Mouse (Mus musculus) skeletal muscle tissue, adult 2 months (tissue): Measurements from ENCODE around the gene Appl1.
"Not testable (repeated sequence)": the region's sequence is repeated elsewhere in the genome, so short reads cannot be mapped to it uniquely, and the experiment has no call there.

ENCODE experiments used
- DNase-seq: peaks from one replicate; pipeline ENCODE4 v3.0.0-alpha.2; 2012; ENCODE audit warnings: low read depth, low spot score

Appl1 gene

DNA sequence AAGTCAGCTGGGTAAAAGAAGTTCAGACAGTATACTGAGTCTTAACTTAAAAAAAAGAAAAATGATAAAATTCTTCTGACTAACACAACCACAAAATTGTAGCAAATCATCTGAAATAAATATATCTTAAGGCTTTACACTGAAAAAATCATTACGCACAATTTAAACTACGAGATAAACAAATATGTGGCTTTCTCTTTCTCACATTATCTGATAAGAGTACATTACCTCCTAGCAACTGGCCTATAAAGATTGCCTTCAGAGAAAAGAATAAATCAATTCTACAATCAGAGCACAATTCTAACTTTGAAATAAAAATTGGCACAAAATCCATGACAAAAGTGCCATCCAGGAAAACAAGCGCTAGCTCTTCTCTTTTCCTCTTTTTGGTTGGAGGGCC is 1.9 kb downstream of the Appl1 start:
- no peak for DNase-seq

DNA sequence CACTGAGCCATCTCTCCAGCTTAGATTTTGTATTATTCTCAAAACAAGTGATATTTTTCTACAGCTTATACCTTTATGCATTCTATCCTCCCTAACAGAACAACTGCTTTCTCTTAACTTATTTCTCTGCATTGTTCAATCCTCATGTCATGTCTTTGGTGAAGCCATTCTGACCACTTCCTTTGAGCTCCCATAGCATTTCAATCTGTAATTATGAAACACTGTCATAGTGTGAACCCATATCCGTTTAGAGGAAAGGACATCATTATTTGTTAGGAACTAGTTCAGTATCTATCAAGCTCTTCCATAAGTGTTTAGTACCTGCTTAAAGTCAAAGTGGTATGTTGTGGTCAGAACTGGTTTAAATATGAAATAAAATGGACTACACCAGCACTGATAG is 10.5 kb downstream of the Appl1 start:
- no peak for DNase-seq

DNA sequence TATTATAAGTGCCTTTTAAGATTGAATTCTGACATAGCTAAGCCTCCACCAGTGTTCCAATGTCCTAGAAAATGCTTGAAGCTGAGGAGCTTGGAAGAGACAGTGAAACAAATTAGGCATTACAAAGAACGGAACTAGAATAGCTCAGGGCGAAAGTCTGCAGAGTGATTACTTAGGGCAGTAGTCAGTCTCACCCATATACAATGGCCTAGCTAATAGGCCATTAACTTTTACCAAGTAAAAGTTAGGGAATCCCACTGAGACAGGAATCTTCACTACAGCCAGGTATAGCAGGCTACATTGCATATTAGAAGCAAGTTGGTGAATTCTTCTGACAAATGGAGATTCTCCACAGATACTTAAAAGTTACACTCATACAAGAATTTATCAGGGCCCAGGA is 14.9 kb downstream of the Appl1 start:
- not testable (repeated sequence) for DNase-seq

DNA sequence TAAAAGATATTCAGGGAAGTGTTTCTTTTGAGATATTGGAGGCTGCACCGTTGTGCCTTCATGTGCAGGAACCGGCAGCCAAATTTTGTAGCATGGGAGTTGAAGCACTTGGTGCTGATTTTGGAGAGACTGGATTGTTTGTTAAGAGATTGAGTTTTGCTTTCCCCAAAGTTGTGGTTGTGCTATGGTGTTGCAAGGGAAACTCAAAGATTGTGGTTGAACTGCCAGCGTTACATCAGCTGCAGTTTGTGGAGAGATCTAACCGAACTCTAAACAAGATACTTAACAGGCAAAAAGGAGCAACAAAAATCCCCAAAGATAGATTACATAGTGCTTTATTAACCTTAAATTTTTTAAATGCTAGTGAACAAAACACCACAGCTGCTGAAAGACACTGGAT is 35.5 kb downstream of the Appl1 start:
- no peak for DNase-seq

DNA sequence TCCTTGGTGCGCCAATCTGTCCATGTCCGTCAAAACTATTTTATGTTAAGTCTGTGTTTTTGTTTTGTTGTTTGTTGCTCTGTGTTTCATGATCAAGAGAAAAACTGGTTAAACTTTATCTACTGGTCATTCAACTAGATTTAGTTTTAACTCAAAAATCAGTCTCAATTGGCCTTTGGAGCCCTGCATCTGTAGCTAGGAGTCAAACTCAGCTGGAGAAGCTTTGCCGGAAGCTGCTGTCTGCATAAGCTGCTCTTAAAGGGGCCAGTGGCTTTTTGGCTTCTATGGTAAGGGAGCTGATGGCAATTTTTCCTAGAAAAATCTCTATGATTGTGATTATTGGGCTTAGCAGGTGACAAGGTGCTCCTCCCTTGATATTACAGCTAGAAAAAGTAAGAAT is 36.1 kb downstream of the Appl1 start:
- no peak for DNase-seq

DNA sequence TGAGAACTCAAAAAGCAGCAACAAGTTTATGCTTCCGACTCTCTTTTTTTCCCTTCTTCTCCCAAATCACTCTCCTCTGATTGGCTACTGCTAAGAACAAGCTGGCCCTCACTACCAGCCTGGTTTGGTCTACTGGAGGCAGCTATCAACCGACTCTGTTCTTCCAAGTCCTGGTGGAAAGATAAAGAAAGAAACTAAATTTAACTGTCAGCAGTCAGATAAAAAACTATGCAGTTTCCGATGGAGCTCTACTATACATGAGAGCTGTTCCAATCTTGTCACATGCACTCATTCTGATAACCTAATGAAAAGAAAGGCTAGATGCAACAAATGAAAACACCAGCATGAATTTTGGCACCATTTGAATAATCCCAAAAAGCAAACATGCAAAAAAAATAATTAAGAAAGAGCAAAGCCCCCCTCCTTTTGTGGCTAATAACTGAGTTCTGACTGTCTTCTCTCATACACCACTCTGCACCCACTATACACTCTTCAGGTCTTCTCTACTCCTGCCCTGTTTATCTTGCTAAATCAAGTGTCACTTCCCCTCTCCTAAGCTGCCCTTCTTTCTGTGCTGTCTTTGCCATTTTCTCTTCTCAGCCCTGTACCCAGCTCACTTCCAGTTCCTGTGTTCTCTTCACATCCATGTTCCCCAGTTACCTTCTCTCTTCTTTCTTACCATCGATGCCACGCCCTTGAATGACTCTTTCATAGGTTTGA is 47.2 kb downstream of the Appl1 start:
- DNase-seq: no peak

DNA sequence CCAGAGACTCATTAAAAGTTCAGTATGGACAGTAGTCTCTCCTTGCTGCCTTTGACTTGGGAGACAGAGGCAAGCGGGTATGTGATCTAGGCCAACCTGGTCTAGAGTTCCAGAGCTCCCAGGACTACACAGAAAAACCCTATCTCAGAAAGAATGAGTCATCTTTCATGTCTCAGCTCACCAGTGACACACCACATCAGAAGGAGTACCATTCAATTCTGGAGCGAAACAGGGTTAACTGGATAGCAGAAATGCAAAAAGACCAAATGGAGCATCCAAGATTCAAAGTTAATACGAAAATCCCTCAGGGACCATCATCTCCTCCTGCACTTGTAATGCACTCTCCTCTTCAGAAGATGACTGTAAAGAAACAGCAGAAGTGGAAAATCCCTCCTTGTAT is 51.7 kb downstream of the Appl1 start:
- no peak for DNase-seq

DNA sequence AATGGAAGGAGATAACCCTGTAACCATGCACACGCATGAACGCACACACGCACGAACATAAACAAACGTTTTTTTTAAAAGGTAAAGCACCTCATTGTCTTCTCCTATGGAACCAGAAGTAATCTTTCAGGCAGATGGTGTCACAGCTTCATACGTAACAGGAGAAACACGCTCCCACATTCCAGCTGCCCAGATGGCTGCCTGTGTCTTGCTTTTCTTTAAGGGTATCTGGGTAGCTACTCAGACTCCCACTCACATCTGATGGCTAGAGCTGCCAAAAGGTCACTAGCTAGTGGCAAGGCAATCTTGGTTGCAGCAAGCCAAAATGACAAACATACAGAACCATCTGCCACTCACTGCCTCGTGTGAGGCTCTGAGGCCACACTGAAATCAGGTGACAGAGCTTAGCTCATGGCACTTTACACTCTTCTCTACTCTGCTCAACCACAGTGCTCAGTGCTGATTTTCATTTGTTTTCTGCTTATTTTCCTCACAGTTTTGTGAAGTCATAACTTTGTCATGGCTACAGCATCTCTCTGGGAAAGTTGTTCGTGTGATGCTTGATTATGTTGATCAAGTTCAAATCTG is 57.3 kb downstream of the Appl1 start:
- DNase-seq: no peak

DNA sequence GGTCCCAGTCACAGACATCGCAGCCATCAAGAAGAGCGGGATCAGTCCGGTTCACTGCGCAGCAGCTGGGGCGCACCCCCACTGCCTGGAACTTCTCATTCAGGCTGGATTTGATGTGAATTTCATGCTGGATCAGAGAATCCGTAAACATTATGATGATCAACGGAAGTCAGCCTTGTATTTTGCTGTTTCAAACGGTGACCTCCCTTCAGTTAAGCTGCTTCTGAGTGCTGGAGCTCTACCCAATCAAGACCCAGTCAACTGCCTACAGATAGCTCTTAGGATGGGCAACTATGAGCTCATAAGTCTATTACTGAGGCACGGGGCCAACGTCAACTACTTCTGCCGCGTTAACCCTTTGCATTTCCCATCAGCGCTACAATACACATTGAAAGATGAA is 59.2 kb downstream of the Appl1 start:
- DNase-seq: no peak

DNA sequence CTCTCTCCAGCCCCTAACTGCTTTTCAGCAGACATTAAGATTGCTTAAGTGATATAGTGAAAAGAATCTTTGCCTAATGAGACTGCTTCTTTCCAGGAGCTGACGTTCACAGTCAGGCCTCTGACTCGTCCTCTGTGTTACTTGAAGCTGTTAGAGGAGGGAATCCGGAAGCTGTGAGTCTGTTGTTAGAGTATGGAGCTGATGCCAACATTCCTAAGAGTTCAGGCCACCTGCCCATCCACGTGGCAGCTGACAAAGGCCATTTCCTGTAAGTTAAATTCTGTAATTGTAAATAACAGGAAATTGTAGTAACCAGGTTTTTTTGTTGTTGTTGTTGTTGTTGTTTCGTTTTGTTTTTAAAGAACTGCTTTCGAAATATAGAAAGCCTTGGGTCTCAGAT is 59.8 kb downstream of the Appl1 start:
- DNase-seq: no peak

DNA sequence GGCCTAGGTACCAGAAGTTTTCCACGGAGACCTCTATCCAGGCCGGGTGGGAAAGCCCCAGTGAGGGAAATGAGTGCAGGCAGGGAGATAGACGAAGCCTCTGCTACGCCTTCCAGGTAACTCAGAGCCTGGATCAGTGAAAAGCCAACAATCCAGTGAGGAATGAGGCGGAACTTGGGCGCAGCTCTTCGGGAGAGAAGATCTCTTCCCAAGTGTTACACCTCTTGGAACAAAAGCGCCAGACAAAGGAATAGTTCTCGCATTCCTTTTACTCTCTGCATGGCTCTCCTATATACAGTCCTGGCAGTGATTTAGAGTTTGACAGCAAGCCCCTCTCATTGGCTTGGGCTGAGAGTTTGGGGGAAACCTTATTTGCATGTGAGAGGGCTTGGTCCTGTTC is 60.6 kb downstream of the Appl1 start:
- not testable (repeated sequence) for DNase-seq

DNA sequence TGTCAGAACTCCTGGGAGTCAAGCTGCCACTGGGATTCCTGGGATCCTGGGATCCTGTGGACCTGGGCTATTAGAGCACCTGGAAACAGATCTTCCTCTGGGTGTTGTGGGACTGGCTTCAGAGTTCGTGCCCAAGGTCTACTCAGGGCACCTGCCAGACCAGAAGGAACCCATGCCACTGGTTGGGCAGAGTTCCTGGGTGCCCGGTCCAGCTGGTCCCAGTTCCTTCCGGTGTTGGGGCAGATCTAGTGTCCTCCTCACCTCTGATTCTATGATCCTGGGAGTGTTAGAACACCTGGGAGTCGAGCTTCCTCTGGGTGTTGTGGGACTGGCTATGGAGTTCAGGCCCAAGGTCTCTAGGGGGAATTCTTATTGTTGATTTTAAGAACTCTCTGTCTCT is 63.6 kb downstream of the Appl1 start:
- no peak for DNase-seq

DNA sequence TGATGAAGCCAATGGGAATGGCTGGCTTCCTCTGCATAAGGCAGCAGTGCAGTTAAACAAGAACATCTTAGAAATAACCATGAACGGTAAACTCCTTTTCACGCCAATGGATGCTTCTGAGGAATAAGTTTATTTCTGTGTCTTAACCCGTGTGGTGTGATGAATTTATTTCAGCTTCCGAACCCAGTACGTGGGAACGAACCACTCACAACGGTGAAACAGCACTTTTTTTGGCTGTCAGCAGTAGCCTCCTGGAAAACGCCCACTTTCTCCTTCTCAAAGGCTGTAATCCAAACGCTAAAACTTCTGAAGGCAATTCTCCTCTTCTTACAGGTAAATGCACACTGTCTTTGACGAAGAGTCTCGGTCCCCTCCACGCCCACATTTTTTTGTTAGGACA is 70.1 kb downstream of the Appl1 start:
- DNase-seq: no peak

DNA sequence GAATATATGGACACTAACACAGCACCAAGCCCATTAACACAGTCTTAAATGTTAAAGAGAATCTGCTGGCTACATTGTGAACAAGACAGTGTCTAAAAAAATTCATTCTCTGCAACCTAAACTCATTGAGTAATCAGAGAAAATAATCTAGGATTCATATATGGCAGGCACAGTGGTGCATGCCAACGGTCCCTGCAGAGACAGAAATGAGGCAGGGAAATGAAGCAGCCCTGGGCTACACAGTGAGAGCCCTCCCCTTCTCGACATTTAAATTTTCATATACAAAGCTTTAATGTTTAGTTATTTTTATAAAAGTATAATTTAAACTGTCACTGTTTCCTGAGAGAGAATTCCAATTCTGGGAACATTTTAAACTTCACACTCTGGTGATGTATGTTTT is 71.5 kb downstream of the Appl1 start:
- DNase-seq: no peak

DNA sequence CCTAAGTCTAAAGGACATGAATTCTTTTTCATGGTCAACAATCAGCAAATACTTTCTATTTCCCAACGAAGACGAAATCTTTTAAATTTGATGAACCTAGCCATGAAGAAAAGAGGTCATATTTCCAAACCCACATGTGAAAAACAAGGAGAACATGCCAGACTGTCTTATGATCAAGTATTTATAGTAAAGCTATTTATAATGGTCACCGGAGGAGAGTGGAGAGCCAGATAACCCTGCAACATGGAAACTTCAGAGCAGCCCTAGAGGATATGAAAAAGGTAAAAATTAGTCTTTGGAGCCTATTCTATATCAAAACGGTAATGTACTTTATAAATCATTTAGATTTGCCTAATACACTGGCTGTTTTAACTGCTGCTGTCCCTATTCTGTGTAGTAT is 76.6 kb downstream of the Appl1 start, which contains the start of gene Asb14:
TSS of gene Asb14 (plus strand) at position 166 of the 400 bp plus-strand sequence.
- DNase-seq: peak; percentile 67

DNA sequence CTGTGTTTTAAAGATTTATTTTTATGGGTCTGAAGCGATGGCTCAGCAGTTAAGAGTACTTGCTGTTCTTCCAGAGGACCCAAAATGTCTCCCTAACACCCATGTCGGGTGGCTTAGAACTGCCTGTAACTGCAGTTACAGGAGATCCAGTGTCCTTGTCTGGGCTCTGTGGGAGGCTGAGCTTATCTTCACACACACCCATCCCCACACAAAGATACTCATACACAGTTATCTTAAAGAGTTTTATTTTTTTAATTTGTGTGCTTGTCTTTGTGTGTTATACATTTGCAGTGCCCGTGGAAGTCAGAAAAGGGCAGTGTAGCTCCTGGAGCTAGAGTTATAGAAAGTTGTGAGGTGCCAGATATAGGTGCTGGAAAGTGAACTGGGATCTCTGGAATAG is 80.3 kb downstream of the Appl1 start:
- DNase-seq: no peak

DNA sequence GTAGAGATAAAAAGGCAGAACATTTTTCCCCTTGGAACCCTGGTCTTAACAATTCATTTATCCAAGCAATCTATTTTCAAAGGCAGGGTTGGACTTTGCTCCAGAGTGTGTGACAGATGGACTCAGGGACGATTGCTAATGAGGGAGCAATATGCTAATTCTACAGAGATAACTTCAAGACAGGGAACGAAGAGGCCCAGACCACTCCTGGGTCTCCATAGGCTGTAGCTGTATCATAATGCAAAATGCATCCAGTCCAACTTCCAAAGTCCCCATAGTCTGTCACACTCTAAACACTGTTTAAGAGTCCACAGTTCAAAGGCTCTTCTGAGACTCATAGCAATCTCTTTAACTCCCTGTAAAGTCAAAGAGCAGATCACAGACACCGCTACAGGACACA is 83.8 kb downstream of the Appl1 start:
- DNase-seq: no peak

DNA sequence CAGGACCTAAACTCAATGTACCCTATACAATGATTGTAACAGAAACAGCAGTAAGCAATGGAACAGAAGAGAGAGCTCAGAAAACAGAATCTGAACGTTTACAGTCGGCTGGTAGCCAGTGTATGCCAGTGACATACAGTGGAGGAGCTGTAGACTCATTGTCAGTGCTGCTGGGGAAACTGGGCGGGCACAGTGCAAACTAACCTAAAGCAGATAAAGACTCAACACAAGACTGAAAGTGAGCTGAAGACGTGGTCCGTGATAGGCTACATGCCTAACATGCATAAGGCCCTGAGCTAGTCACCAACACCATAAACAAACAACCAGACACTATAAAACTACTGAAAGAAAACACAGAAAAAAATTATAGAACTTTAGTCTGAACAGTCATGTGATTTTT is 89.3 kb downstream of the Appl1 start:
- no peak for DNase-seq

DNA sequence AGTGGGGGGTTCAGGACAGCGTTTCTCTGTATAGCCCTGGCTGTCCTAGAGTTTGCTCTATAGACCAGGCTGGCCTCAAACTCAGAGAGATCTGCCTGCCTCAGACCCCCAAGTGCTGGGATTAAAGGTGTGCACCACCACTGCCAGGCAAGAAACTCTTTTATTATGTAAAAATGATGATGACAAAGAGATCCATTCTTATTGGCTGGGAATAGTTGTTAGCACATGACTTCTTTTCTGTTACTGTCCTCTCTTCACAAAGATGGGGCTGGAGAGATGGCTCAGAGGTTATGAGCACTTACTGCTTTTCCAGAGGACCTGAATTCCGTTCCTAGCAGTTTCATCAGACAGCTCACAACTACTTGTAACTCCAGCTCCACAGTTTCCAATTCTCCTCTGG is 91.1 kb downstream of the Appl1 start:
- DNase-seq: no peak

DNA sequence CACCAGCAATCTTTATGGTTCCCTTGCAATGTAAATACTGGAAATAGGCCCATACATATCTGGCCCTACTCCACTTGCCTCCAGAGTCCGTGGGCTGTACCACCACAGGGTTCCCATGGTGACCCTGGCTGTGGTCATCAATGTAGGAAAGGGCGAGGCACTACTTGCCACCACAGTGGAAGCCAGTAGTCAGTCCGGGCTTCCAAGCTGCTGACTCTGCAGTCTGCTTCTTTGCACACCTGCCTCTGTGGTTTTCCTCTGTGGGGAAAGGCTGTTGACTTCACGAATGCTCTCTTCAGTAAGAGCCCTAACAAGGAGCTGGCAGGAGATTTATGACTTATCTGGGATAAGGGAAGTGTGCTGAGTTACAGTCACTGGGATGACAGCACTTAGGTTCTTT is 92.3 kb downstream of the Appl1 start:
- no peak for DNase-seq
